Mouse (Mus musculus) lung, embryonic 16.5 days (tissue): ENCODE measurements around the gene Rhox2b. TPM values are rescaled to one million over a fixed set of nuclear protein-coding genes. Genes with fewer than 3 reads are reported as not detected.
"Not testable (repeated sequence)": the region's sequence is repeated elsewhere in the genome, so short reads cannot be mapped to it uniquely, and the experiment has no call there.

Experiments used
- ATAC-seq: fragments of 200-750 bp; cut with Nextera tagmentation; 2 replicates; pipeline ENCODE4 v1.8.0; 2017; ENCODE audit warnings: low read depth, mild to moderate bottlenecking, moderate library complexity
- H3K27ac ChIP-seq: fragments of 300-500 bp; sonication (generic); 2 replicates; pipeline ENCODE4 v1.5.1; 2014; ENCODE audit warnings: mild to moderate bottlenecking, control low read depth, low read length
- H3K27me3 ChIP-seq: fragments of 300-500 bp; sonication (generic); 2 replicates; pipeline ENCODE4 v1.6.1; 2014; ENCODE audit warnings: low read depth, low read length, mixed read lengths; ENCODE audit not compliant: control insufficient read depth, insufficient read depth
- H3K36me3 ChIP-seq: fragments of 300-500 bp; sonication (generic); 2 replicates; pipeline ENCODE4 v1.6.1; 2014; ENCODE audit warnings: low read length; ENCODE audit not compliant: control insufficient read depth, insufficient read depth
- H3K4me1 ChIP-seq: fragments of 300-500 bp; sonication (generic); replicated peaks from 2 replicates; pipeline ENCODE4 v1.6.1; 2014; ENCODE audit warnings: low read length, mixed read lengths; ENCODE audit not compliant: control insufficient read depth, insufficient read depth
- H3K4me2 ChIP-seq: fragments of 300-500 bp; sonication (generic); 2 replicates; pipeline ENCODE4 v1.6.1; 2014; ENCODE audit warnings: low read depth, low read length, control low read depth
- H3K4me3 ChIP-seq: fragments of 300-500 bp; sonication (generic); 2 replicates; pipeline ENCODE4 v1.5.1; 2014; ENCODE audit warnings: mild to moderate bottlenecking, low read length, control low read depth
- H3K9ac ChIP-seq: fragments of 300-500 bp; sonication (generic); 2 replicates; pipeline ENCODE4 v1.6.1; 2014; ENCODE audit warnings: low read length, control low read depth
- H3K9me3 ChIP-seq: fragments of 300-500 bp; sonication (generic); 2 replicates; pipeline ENCODE4 v1.6.1; 2016; ENCODE audit warnings: low read length; ENCODE audit not compliant: control insufficient read depth
- WGBS: fragments of 180-500 bp; shearing (Covaris S2); extraction: QIAGEN DNeasy Blood & Tissue Kit; methylation state at CpG from one replicate; pipeline ENCODE4 v1.1.7; 2014; 5-methylcytosine and 5-hydroxymethylcytosine counted together
- polyA plus RNA-seq: library from polyadenylated mRNA; unstranded; fragments of >200 nt; fragmentation: Nextera tagmentation; extraction: Ambion mirVana; gene quantifications from 2 replicates; pipeline ENCODE4 v1.2.1, GENCODE M21; 2015

Gene Rhox2b
- not detected in 2 replicates for polyA plus RNA-seq

GRCm38 (mm10) chrX:37411767-37412166 is at the start of gene Rhox2b:
TSS of gene Rhox2b (plus strand) at chrX:37412067.
- WGBS: no CpG with 5 or more reads among the region's 9 CpGs
- not testable (repeated sequence) for H3K9me3 ChIP-seq, ATAC-seq, H3K36me3 ChIP-seq, H3K4me1 ChIP-seq, H3K9ac ChIP-seq, H3K27ac ChIP-seq, H3K4me3 ChIP-seq, H3K27me3 ChIP-seq, H3K4me2 ChIP-seq

GRCm38 (mm10) chrX:37379728-37380127 is 32.1 kb upstream of the Rhox2b start, which contains the start of gene Rhox3a2:
TSS of gene Rhox3a2 (plus strand) at chrX:37380028.
- H3K4me1 ChIP-seq, H3K27ac ChIP-seq, H3K27me3 ChIP-seq, H3K36me3 ChIP-seq, H3K4me2 ChIP-seq, H3K9ac ChIP-seq, ATAC-seq, H3K9me3 ChIP-seq, H3K4me3 ChIP-seq: not testable (repeated sequence)
- no CpG with 5 or more reads among the region's 1 CpGs for WGBS

GRCm38 (mm10) chrX:37390548-37390947 is 21.3 kb upstream of the Rhox2b start, which contains the start of gene Rhox4a2:
TSS of gene Rhox4a2 (plus strand) at chrX:37390848.
- not testable (repeated sequence) for H3K27me3 ChIP-seq, H3K9me3 ChIP-seq, ATAC-seq, H3K4me2 ChIP-seq, H3K9ac ChIP-seq, H3K36me3 ChIP-seq, H3K27ac ChIP-seq, H3K4me1 ChIP-seq, H3K4me3 ChIP-seq
- WGBS: 95% methylated on average over 8 of the region's 16 CpGs

- not testable (repeated sequence) for H3K4me3 ChIP-seq, H3K4me1 ChIP-seq, H3K9me3 ChIP-seq, H3K27ac ChIP-seq, H3K9ac ChIP-seq, ATAC-seq, H3K36me3 ChIP-seq, H3K27me3 ChIP-seq, H3K4me2 ChIP-seq
- 83% methylated on average over 14 of the region's 15 CpGs for WGBS
Measured at GRCm38 (mm10) chrX:37432194-37432593, 20.3 kb downstream of the Rhox2b start, which contains the start of gene Rhox4b. TSS of gene Rhox4b (plus strand) at chrX:37432494.

- not testable (repeated sequence) for H3K4me3 ChIP-seq, ATAC-seq, H3K9me3 ChIP-seq, H3K27me3 ChIP-seq, H3K36me3 ChIP-seq, H3K4me1 ChIP-seq, H3K4me2 ChIP-seq, H3K9ac ChIP-seq, H3K27ac ChIP-seq
- 98% methylated on average over 7 of the region's 10 CpGs for WGBS
Measured at GRCm38 (mm10) chrX:37453380-37453779, 41.5 kb downstream of the Rhox2b start, which contains the start of gene Rhox2c. TSS of gene Rhox2c (plus strand) at chrX:37453680.

- H3K27ac ChIP-seq, H3K4me2 ChIP-seq, H3K9me3 ChIP-seq, H3K4me1 ChIP-seq, H3K36me3 ChIP-seq, H3K27me3 ChIP-seq, H3K9ac ChIP-seq, H3K4me3 ChIP-seq, ATAC-seq: not testable (repeated sequence)
- WGBS: 89% methylated on average over 3 of the region's 4 CpGs
Measured at GRCm38 (mm10) chrX:37458285-37458684, 46.4 kb downstream of the Rhox2b start, which contains the start of gene Rhox3c. TSS of gene Rhox3c (plus strand) at chrX:37458585.

Other genes with a start within 250 kb of the Rhox2b start
- 0.89 and 1.2 TPM in 2 replicates for gene Akap14, start 243.2 kb upstream of the Rhox2b start, polyA plus RNA-seq
- gene Ndufa1, start 220.9 kb upstream of the Rhox2b start, polyA plus RNA-seq: 419 and 439 TPM in 2 replicates
- gene Rnf113a1, start 220.8 kb upstream of the Rhox2b start, polyA plus RNA-seq: 7.8 and 9.0 TPM in 2 replicates
- not detected in 2 replicates for gene Gm9, start 201.0 kb upstream of the Rhox2b start, polyA plus RNA-seq
- not detected in 2 replicates for gene Rhox1, start 189.8 kb upstream of the Rhox2b start, polyA plus RNA-seq
- not detected in 2 replicates for gene Rhox2a, start 167.1 kb upstream of the Rhox2b start, polyA plus RNA-seq
- not detected in 2 replicates for gene Rhox3a, start 162.1 kb upstream of the Rhox2b start, polyA plus RNA-seq
- 0.13 TPM in 1 of 2 replicates, not detected in the other for gene Rhox4a, start 146.7 kb upstream of the Rhox2b start, polyA plus RNA-seq
- not detected in 2 replicates for gene Rhox3a2, start 32.0 kb upstream of the Rhox2b start, polyA plus RNA-seq
- gene Rhox4a2, start 21.2 kb upstream of the Rhox2b start, polyA plus RNA-seq: 0.28 and 0.47 TPM in 2 replicates
- gene Rhox4b, start 20.4 kb downstream of the Rhox2b start, polyA plus RNA-seq: 0.30 TPM in 1 of 2 replicates, not detected in the other
- gene Rhox2c, start 41.6 kb downstream of the Rhox2b start, polyA plus RNA-seq: not detected in 2 replicates
- gene Rhox3c, start 46.5 kb downstream of the Rhox2b start, polyA plus RNA-seq: not detected in 2 replicates
- not detected in 2 replicates for gene Rhox4c, start 68.3 kb downstream of the Rhox2b start, polyA plus RNA-seq
- gene Rhox2d, start 81.4 kb downstream of the Rhox2b start, polyA plus RNA-seq: not detected in 2 replicates
- gene Rhox4d, start 102.3 kb downstream of the Rhox2b start, polyA plus RNA-seq: not detected in 2 replicates
- not detected in 2 replicates for gene Rhox2e, start 118.4 kb downstream of the Rhox2b start, polyA plus RNA-seq
- not detected in 2 replicates for gene Rhox3e, start 130.0 kb downstream of the Rhox2b start, polyA plus RNA-seq
- not detected in 2 replicates for gene Rhox4e, start 145.3 kb downstream of the Rhox2b start, polyA plus RNA-seq
- not detected in 2 replicates for gene Rhox2f, start 159.3 kb downstream of the Rhox2b start, polyA plus RNA-seq
- not detected in 2 replicates for gene Rhox3f, start 168.9 kb downstream of the Rhox2b start, polyA plus RNA-seq
- not detected in 2 replicates for gene Rhox4f, start 195.6 kb downstream of the Rhox2b start, polyA plus RNA-seq
- not detected in 2 replicates for gene Rhox3g, start 216.5 kb downstream of the Rhox2b start, polyA plus RNA-seq
- gene Rhox2g, start 231.4 kb downstream of the Rhox2b start, polyA plus RNA-seq: not detected in 2 replicates
- gene Rhox4g, start 239.3 kb downstream of the Rhox2b start, polyA plus RNA-seq: not detected in 2 replicates